Mouse (Mus musculus) heart, adult 9 months (tissue): ENCODE measurements around the gene Ins2.

Experiments
- DNase-seq, 2 experiments: peaks; one replicate each; pipeline ENCODE4 v3.0.0; 2022; ENCODE audit warnings: low spot score in 2 of 2

Ins2 gene

DNA sequence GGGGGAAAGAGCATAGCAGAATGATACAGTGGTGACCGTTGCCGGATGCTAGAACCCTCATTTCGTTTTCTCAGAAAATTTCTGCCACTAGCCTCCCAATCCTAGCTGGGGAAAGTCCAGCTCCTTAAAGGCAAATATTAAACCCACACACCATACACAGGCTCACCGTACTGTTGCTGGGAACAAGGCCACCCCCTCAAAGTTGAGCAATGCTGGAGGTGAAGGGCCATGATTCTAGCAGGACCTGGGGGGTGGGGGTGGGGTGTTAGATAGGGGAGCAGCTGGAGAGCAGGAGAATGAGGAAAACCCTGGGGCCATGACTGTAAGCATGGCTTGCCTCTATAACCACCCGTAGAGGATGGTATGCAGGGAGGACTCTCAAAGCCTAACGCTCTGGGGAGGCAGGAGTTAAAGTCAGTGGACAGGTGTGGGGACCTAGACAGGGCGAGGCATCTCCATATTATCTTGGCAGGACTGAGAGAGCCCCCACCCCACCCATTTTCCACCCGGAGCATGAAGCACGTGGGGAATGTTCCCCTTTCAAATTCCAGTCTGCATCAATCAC, 78.6 kb downstream of the Ins2 start:
- no peak for DNase-seq

DNA sequence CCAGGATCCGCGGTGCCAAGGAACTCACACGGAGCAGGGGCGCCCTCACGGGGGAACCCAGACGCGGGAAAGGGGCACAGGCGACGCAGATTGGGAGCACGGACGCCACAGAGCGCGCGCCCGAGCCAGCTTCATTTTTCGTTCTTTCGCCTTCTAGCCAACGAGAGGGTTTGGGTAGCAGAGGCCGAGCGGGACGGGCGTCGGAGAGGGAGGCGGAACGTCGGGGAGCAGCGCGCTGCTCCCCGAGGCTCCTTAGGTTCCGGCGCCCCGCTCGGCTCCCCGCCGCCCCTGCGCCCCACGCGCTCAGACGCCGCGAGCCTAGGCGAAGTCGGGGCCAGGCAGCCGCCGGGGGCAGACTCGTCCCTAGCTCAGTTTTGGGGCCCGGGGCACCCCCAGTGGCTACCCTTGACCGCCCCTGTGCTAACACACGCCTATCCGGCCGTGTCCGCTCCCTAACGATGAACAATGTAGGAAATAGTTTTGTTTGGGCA, 79.2 kb downstream of the Ins2 start:
- DNase-seq, result no peak

DNA sequence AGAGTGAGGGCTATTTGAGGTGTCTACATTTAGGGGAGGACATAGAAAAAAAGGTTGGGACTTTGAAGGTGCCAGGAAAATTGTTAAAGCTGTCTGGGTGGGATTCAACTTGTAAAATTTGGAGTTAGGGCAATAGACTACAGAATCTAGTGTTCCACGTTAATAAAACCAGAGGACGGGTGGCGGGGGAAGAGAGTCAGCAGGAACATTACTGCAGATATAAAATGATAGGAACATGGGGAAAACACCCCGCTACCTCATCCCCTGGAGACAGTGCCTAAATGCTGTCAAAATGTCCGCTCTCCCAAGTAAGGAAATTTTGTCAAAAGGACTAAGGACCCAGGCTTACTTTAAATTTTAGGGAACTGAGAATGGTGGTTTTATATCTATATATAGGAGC, 80.0 kb downstream of the Ins2 start:
- no peak for DNase-seq

DNA sequence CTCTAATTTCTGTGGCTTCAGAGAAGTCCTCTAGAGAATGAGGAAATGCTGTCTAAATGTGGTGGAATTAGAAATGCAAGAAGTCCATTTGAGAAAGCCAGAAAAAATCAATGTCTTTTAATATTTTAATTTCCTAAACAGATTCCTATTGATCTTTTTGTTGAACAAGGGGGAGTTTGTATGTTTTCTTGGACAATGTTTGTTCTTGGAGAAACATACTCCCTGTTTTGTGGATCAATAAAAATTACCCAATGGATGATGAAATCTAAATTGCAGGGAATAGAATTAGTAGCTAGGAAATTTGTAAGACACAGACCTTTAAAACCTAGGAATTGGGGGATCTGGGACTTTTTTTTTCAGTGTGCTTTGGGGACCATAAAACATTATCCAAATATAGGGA, 81.4 kb downstream of the Ins2 start:
- no peak for DNase-seq

DNA sequence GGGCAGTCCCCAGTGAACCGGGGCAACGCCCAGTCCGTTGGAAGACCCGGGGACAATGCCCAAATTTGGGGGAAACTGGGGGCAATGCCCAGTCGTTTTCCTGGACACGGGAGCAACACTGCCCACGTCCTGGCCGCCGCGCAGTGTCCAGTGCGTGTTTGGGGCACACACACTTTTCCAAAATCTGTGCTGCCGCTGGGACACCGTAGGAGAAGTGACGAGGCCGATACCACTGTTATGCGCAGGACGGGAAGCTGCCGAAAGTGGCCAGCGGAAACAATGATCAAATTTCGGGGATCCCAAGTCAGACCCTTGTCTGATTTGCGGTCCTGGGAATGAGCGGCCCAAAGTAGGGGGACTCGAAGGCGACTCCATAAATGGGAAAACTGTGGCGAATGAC, 82.1 kb downstream of the Ins2 start:
- no peak for DNase-seq

DNA sequence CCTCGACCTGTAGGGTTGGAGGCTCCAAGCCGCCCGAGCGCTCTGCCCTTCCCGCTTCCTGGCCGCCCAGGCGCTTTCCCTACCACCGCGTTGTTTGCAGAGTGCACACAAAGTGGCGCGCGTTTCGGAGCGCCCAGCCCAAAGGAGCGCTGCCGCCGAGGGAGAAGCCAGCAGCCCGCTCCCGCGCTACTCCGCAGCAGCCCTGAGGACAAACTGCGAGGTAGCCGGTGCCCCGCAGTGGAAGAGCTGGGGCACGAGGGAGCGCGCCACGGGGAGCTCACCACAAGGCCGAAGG, 82.6 kb downstream of the Ins2 start:
- DNase-seq, result no peak

DNA sequence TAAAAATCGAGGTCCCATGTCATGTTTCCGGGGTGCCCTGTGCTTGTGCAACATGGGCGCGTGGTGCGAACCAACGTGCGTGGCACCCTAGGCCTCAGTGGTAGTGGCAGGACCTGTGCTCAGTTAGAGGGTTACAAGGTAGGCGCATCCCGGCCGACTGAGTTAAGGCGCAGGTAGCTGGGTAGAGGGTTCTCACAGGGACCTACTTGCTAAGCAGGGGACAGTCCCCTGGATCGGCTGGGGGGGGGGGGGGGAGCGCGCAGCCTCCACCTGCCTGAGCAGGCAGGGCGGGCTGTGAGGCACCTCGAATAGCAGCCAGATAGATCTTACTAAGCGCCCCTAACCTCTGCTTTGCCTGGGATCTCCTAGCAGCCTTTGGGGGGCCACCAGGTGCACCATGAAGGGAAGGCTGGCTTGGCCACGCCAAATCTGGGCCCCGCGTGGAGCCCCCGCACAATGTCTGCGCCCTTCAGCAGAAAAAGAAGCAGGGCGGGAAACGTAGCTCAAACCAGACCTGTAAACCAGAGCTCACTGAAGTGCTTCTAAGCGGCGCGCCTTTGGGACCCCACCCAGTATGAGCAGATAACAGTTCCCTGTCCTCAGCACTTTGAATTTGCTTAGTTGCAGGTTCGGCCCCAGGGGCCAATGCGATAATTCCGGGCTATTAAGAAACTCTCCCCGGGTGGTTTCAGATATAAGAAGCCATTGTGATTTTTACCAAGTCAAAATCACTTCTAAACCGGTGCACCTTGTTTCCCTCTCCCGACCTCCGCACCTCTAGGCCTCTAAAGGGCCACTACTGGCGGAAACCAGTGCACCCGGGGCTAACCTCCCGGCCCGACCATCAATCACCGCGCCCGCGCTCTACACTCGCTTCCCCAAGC, 83.2 kb downstream of the Ins2 start:
- no peak for DNase-seq

DNA sequence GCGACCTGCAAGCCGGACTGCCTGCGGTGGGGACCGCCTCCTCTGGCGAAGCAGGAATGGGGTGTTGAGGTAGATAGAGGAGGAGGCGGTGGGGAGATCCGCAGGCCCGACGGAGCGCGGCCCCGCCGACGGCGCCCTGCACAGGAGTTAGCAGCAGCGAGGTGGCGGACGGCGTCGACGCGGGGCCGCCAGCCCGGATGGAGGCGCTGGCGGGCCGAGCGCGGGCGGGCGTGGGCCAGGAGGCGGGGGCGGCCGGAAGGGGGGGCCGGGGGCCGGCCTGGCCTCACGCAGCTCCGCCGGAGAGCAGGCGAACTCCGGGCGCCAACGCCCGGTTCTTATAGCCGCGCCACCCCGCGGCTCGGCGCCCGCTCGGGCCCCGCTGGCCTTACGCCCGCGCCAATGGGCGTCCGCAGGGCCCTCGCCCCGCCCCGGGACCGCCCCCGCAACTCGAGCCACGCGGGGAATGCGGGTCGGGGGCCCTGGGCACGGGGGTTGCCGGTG, 84.0 kb downstream of the Ins2 start:
- DNase-seq, result no peak

DNA sequence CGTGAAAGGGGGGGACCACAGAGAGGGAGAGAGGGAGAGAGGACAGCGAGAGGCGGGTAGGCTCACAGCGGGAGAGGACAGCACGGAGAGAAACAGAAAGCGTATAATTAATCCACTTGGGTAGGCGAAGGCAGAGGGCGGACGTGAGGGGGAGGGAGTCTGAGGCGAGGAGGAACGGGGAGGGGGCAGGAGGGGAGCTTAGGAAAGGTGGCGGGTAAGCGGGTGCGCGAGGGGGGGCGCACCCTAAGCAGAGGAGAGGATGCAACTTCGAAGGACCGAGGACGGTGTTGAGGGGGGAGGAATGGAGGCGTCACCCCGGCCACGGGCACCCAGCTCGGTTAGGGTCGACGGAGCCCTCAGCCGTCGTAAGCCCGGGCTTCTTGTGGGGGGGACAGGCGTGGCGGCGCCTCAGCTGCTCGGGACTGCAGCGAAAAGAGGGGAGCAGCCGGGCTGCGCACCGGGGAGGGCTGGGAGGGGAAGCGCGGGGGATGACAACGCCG, 84.5 kb downstream of the Ins2 start:
- no peak for DNase-seq

DNA sequence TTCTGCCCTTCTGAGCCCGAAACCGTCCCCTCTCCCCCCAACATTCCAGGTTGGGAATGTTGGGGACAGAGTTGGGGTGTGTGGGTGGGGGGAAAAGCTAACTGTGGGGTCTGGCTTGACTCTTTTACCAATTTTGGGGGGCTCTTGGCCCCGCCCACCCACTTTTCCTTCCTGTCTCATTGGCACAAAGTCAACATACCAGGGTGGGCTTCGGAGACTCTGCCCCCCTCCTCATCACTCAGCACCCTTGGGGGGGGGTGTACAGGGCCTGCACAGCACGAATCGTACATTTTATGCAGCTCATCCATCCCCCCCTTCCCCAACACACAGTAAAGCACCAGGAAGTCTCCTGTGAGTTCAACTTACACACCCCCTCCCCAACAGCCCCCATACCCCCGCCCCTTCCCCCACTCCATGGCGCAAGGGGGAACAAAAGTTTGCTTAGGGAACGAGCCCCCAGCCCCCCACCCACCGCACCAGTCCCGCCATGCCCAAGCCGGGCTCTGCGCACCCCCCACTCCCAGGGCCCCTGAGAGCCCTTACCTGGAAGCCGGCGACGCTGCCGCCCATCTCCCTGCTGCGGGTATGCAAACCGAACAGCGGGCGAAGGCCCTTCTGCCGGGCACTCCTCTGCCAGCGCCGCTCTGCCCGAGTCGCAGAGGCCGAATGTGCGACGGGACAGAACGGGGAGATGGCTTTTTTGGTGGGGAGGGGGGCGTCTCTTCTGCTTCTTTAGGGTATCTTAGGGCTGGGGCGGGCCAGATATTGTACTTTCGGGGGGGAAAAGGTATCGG, 85.2 kb downstream of the Ins2 start:
- DNase-seq, result no peak

DNA sequence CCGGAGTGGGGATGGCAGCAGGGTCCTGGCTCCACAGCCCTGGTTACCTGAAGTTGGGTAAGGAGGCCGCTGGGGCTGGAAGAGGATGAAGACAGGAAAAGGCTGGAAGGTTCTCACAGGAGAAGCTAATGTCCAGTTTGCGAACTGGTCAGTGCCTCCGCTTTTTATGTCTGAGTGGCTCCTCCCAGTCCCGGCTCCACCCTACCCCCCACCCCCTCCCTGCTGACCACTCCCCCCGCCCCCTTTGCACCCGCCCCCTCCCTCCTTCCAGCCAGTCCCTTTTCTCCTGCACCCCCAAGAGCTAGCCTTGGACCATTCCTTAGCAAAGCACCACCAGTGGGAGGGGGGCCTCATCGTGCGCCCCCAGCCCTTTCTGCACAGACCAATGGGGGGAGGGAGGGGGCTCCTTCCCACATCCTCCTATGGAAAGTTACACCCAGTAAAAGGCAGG, 85.8 kb downstream of the Ins2 start:
- DNase-seq, result no peak

DNA sequence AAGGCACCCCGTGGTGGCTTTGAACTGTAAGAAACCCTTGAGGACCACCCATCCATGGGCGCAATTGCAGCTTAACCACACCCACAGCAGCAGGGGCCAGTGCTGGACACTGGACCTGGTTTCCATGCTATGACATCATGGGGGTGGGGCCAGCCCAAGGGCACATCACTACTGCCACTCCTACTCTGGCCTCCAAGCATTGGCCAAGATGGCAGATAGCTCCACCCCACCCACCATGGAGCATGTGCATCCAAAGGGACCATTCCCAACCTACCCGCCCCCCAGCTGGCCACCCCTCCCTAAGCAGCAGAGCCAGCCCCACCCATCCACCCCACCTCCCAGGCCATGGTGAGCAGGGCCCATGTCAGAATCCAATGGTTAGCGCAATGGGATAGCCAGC, 87.1 kb downstream of the Ins2 start:
- no peak for DNase-seq

DNA sequence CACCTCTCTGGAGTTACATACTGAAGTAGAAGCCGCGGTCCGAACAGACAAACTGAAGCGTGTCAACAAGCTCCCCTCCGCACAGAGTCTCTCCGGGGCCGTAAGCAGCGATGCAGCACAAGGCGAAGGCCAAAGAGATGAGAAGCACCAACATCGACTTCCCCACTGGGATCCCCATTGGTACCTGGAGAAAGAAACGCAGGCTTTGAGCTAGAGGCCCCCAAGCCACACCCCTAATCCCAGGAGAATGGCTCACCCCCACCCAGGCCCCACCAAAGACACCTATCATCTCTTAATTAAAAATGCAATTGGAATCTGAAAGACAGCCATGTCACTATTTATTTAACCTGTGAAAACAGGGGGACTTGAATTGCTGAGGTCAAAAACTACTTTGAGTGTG, 87.5 kb downstream of the Ins2 start:
- DNase-seq, result no peak

DNA sequence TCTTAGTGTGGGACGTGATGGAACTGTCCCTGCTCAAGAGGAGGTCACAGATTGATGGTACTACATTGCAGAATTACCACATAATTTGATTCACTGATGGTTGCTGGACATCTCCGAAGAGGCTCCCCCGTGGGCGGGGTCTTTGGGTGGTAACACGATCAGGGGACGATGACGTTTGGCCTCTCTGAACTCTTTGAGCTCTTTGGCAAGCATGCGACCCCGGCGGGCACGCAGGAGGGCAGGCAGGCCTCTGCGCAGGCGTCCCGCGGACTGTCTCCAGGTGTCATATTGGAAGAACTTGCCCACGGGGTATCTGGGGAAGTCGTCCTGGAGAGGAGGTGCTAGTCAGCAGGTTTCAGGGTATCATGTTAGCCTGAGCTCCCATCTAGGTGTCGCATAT, 89.5 kb downstream of the Ins2 start:
- DNase-seq, result no peak

DNA sequence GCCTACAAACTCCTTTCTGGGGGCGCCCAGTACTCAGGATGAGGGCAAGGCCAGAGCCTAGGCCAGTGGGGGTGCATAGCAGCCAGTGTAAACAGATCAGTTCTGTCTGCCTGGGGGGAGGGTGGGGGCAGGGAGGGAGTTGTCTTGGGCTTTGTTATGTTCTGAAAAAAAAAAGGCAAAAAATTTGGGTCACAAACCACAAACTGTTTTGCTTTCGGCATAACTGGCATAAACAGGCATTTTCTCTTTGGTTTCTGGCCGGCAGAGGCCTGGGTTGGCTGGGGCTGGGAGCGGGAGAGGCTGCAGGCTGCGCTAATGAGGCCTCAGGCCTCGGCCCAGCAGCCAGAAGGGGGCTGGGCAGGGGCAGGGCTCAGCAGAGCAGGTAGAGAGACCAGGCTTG, 96.5 kb downstream of the Ins2 start:
- DNase-seq, result no peak

DNA sequence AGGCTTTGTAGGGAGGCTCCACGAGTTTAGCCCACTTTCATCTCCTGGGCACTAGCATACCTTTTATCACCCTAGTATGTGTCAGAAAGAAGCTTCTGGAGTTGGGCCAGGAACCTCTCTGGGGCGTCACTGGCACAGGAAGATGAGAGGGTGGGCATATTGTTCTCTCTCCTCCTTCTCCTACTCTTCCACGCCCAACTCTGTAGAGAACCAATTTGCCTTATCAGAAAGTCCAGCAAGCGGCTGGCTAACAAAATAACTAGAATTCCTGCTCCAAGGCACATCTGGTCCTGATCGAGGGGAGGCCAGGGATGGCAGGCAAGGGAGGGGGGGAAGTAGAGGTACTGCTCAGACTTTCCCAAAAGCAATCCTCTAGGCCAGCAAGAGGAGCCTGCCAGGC, 98.1 kb downstream of the Ins2 start:
- no peak for DNase-seq

DNA sequence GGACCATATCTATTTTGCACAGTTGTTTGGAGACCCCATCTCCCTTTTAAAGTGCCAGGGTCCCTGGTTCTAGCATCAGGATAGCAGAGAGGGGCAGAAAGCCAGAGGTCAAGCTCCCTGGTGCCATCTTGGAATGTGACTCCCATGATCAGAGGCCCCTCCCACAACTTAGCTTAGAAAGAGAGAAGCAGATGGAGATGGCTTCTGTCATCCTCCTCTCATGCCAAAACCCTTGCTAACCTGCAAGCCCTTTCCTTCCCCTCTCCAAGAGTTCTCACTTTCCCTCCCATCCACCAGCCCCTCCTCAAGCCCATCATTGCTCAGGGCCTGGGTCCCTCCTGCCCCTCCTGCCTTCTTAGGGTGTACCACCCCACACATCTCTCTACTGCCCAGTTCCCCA, 107.0 kb downstream of the Ins2 start:
- no peak for DNase-seq

DNA sequence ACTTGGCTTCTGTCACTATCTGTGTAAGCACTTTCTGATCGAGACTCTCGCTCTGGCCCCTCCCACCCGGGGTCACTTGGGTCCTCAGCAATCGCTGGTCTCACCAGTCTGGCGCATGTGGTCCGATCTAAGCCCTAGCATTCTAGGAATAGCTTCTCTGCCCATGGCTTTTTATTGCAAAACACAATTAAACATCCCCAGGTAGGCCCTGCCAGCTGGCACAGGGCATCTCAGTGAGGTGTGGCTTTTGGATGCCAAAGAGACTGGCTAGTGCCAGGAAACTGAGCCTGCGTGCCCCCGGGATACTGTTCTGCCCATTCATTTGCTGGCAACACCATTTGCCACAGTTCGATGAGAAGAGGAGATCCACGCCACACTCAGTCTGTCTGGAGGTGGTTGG, 112.5 kb downstream of the Ins2 start:
- DNase-seq, result no peak

DNA sequence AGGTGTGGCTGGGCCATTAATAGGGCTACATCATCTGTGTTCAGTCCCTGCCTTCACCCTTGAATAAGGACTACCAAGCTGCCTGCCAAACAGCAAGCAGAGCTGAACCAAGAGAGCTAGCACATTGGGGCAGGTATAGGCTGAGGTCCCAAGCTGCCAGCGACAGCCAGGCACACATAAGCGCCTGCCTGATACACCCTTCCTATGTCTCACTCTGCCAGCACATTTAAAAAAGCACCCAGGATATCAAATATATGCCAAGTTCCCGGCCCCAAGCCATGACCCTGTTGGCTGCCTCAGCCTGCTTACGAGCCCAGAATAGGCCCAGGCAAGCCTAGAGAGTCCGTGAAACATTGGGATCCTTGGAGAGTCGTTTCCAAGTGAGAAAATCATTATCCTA, 113.4 kb downstream of the Ins2 start:
- peak; percentile 14 to 16 for DNase-seq
